Mouse (Mus musculus): ENCODE data around the gene Calcrl.

GRCm38 (mm10) chr2:84387394-84388022 lies 37.7 kb downstream of the Calcrl start:
- TF ChIP-seq CTCF (IDR thresholded peaks at IDR 0.05; ENCODE audit: low read depth), result no peak
- TF ChIP-seq EP300 (IDR thresholded peaks at IDR 0.05; ENCODE audit: low read depth), result no peak

All from heart, postnatal 0 days (tissue).